Mouse (Mus musculus) heart, embryonic 14.5 days (tissue): ENCODE data around the gene Tomm6. TPM values are rescaled to one million over a fixed set of nuclear protein-coding genes. Genes with fewer than 3 reads are reported as not detected.

Experiments
- ATAC-seq: fragments of 200-750 bp; cut with Nextera tagmentation; 2 replicates; pipeline ENCODE4 v1.8.0; 2017; ENCODE audit warnings: low read depth, moderate TSS enrichment; ENCODE audit not compliant: insufficient number of reproducible peaks, insufficient read depth, low FRiP score
- H3K27ac ChIP-seq, 2 experiments: fragments of 200-500 bp in 1 of 2; fragments of 300-500 bp in 1 of 2; sonication (generic) in 1 of 2; replicated peaks in 1 of 2; 2 replicates each; pipeline ENCODE4 v1.5.1; 2012 to 2014; ENCODE audit warnings: low read depth in 2 of 2, low read length in 2 of 2, control low read depth in 1 of 2, mild to moderate bottlenecking in 1 of 2, mixed read lengths in 1 of 2; ENCODE audit not compliant: control insufficient read depth in 1 of 2, insufficient read depth in 1 of 2
- H3K27me3 ChIP-seq: fragments of 300-500 bp; sonication (generic); 2 replicates; pipeline ENCODE4 v1.6.1; 2014; ENCODE audit warnings: mild to moderate bottlenecking, low read length, control low read depth; ENCODE audit not compliant: control insufficient read depth, insufficient read depth
- H3K36me3 ChIP-seq: fragments of 300-500 bp; sonication (generic); 2 replicates; pipeline ENCODE4 v1.6.1; 2014; ENCODE audit warnings: mild to moderate bottlenecking, control low read depth, low read length, mixed read lengths; ENCODE audit not compliant: control insufficient read depth, insufficient read depth
- H3K4me1 ChIP-seq, 2 experiments: fragments of 200-500 bp in 1 of 2; fragments of 300-500 bp in 1 of 2; sonication (generic) in 1 of 2; 2 replicates each; pipeline ENCODE4 v1.6.1; 2012 to 2014; ENCODE audit warnings: low read length in 2 of 2, control low read depth in 1 of 2, mixed read lengths in 1 of 2; ENCODE audit not compliant: control insufficient read depth in 2 of 2, insufficient read depth in 2 of 2
- H3K4me2 ChIP-seq: fragments of 300-500 bp; sonication (generic); 2 replicates; pipeline ENCODE4 v1.6.1; 2014; ENCODE audit warnings: mild to moderate bottlenecking, low read length
- H3K4me3 ChIP-seq, 2 experiments: fragments of 200-500 bp in 1 of 2; fragments of 300-500 bp in 1 of 2; sonication (generic) in 1 of 2; 2 replicates each; pipeline ENCODE4 v1.5.1; 2012 to 2014; ENCODE audit warnings: low read length in 2 of 2, mild to moderate bottlenecking in 2 of 2, control low read depth in 1 of 2, low read depth in 1 of 2, moderate library complexity in 1 of 2; ENCODE audit not compliant: control insufficient read depth in 1 of 2, insufficient read depth in 1 of 2
- H3K9ac ChIP-seq: fragments of 300-500 bp; sonication (generic); 2 replicates; pipeline ENCODE4 v1.6.1; 2014; ENCODE audit warnings: mild to moderate bottlenecking, low read length
- H3K9me3 ChIP-seq: fragments of 300-500 bp; sonication (generic); 2 replicates; pipeline ENCODE4 v1.6.1; 2016; ENCODE audit warnings: low read length, control low read depth; ENCODE audit not compliant: control insufficient read depth
- WGBS: fragments of 180-500 bp; shearing (Covaris S2); extraction: QIAGEN DNeasy Blood & Tissue Kit; methylation state at CpG from one replicate; pipeline ENCODE4 v1.1.7; 2014; 5-methylcytosine and 5-hydroxymethylcytosine counted together
- polyA plus RNA-seq: library from polyadenylated mRNA; unstranded; fragments of >200 nt; fragmentation: Nextera tagmentation; extraction: Ambion mirVana; gene quantifications from 2 replicates; pipeline ENCODE4 v1.2.1, GENCODE M21; 2014

The Tomm6 gene
- polyA plus RNA-seq, 1 experiment from 2014 or later = 369 TPM

GRCm38 (mm10) chr17:47651953-47652352, 36.2 kb downstream of the Tomm6 start:
- 80% methylated on average over 2 of the region's 2 CpGs for WGBS
- Histone ChIP-seq H3K4me2 (no peak overlapping the region), H3K36me3 (peaks cover 11% of the 10 kb centered on the region), H3K9me3 (no peaks in the 10 kb centered on the region), H3K27ac (no peak overlapping the region), H3K9ac (no peak overlapping the region), H3K27me3 (no peaks in the 10 kb centered on the region), H3K4me1 (no peaks in the 10 kb centered on the region), H3K4me3 (no peak overlapping the region)
- no peak for ATAC-seq

- Histone ChIP-seq H3K4me1 (no peaks in the 10 kb centered on the region), H3K27ac (no peak overlapping the region), H3K4me2 (no peak overlapping the region), H3K36me3 (peaks cover 8% of the 10 kb centered on the region), H3K9ac (no peak overlapping the region), H3K9me3 (no peaks in the 10 kb centered on the region), H3K4me3 (no peak overlapping the region), H3K27me3 (no peaks in the 10 kb centered on the region)
- 66% methylated on average over 4 of the region's 4 CpGs for WGBS
- no peak for ATAC-seq
These were observed 39.2 kb downstream of the Tomm6 start for GRCm38 (mm10) chr17:47648966-47649365.

- H3K4me1 ChIP-seq = no peaks in the 10 kb centered on the region
- H3K9ac ChIP-seq = no peak overlapping the region
- 95% methylated on average over 1 of the region's 1 CpGs for WGBS
- no peak for ATAC-seq
- no peak overlapping the region for H3K4me2 ChIP-seq
- H3K4me3 ChIP-seq = no peak overlapping the region
- H3K9me3 ChIP-seq = no peaks in the 10 kb centered on the region
- no peak overlapping the region for H3K27ac ChIP-seq
- peaks cover 8% of the 10 kb centered on the region for H3K36me3 ChIP-seq
- H3K27me3 ChIP-seq = no peaks in the 10 kb centered on the region
These were observed 41.5 kb downstream of the Tomm6 start for GRCm38 (mm10) chr17:47646683-47647082.

GRCm38 (mm10) chr17:47642992-47643391, 45.2 kb downstream of the Tomm6 start:
- no peaks in the 10 kb centered on the region for H3K9me3 ChIP-seq
- 88% methylated on average over 2 of the region's 2 CpGs for WGBS
- no peak overlapping the region for H3K27ac ChIP-seq
- no peaks in the 10 kb centered on the region for H3K4me1 ChIP-seq
- no peaks in the 10 kb centered on the region for H3K27me3 ChIP-seq
- ATAC-seq = no peak
- H3K9ac ChIP-seq = no peak overlapping the region
- H3K4me2 ChIP-seq = no peak overlapping the region
- no peak overlapping the region for H3K4me3 ChIP-seq
- H3K36me3 ChIP-seq = no peaks in the 10 kb centered on the region

Other genes starting within 250 kb of the Tomm6 start
- 16.2 and 16.8 TPM in 2 replicates for gene Taf8, start 186.1 kb downstream of the Tomm6 start, polyA plus RNA-seq
- 466 and 469 TPM in 2 replicates for gene Ccnd3, start 183.3 kb downstream of the Tomm6 start, polyA plus RNA-seq
- gene Bysl, start 76.9 kb downstream of the Tomm6 start, polyA plus RNA-seq = 18.3 and 18.7 TPM in 2 replicates
- gene Med20, start 76.8 kb downstream of the Tomm6 start, polyA plus RNA-seq = 28.6 and 30.9 TPM in 2 replicates
- 1.7 and 2.2 TPM in 2 replicates for gene Gm20517, start 76.8 kb downstream of the Tomm6 start, polyA plus RNA-seq
- gene Usp49, start 57.7 kb downstream of the Tomm6 start, polyA plus RNA-seq = 3.0 and 3.2 TPM in 2 replicates
- gene Frs3, start 644 bp upstream of the Tomm6 start, polyA plus RNA-seq = 2.8 TPM in 2 replicates
- gene Gm21981, start 6.1 kb upstream of the Tomm6 start, polyA plus RNA-seq = 0.53 and 1.4 TPM in 2 replicates
- gene Prickle4, start 6.3 kb upstream of the Tomm6 start, polyA plus RNA-seq = 0.78 TPM in 1 of 2 replicates, not detected in the other
- gene Pgc, start 38.5 kb upstream of the Tomm6 start, polyA plus RNA-seq = 0.15 TPM in 1 of 2 replicates, not detected in the other
- 17.8 and 21.2 TPM in 2 replicates for gene Tfeb, start 48.6 kb upstream of the Tomm6 start, polyA plus RNA-seq
- 10.4 and 26.3 TPM in 2 replicates for gene Mdfi, start 146.3 kb upstream of the Tomm6 start, polyA plus RNA-seq
- 10.8 and 13.6 TPM in 2 replicates for gene Foxp4, start 236.3 kb upstream of the Tomm6 start, polyA plus RNA-seq